Mouse (Mus musculus): ENCODE measurements around the gene Copa. TPM values are rescaled to one million over a fixed set of nuclear protein-coding genes. Genes with fewer than 3 reads are reported as not detected.

Copa gene
- total RNA-seq (2021) = 100 to 1,000 TPM; 106 to 108 TPM
- long read RNA-seq, experiment 1, full-length matches to known transcripts = 48 of 60 reads
- long read RNA-seq, experiment 1, partial matches to known transcripts = 10 of 60 reads
- long read RNA-seq, experiment 1, other reads (novel, unspliced or antisense) = 2 of 60 reads
- long read RNA-seq, experiment 2, full-length matches to known transcripts = 23 of 30 reads
- long read RNA-seq, experiment 2, partial matches to known transcripts = 4 of 30 reads
- long read RNA-seq, experiment 2, other reads (novel, unspliced or antisense) = 3 of 30 reads

GRCm38 (mm10) chr1:172082101-172082898 lies at the start of gene Copa, which contains the start of gene Ncstn:
Gene Copa (plus strand): TSS chr1:172082529.
Gene Ncstn (minus strand): TSS chr1:172082795.
- DNase-seq = peak; percentile 95 to 96

GRCm38 (mm10) chr1:172046410-172046809 lies 35.9 kb upstream of the Copa start:
- no peak for DNase-seq

- DNase-seq = peak; percentile 51 to 80
Measured at GRCm38 (mm10) chr1:172046938-172047337, 35.4 kb upstream of the Copa start.

GRCm38 (mm10) chr1:172048241-172048734 lies 34.0 kb upstream of the Copa start:
- DNase-seq = no peak

GRCm38 (mm10) chr1:172049131-172049782 lies 33.1 kb upstream of the Copa start:
- DNase-seq = peak in 1 of 2 experiments; percentile 27

GRCm38 (mm10) chr1:172052766-172053279 lies 29.5 kb upstream of the Copa start:
- DNase-seq = no peak

- DNase-seq = no peak
Measured at GRCm38 (mm10) chr1:172053541-172054440, 28.5 kb upstream of the Copa start.

- no peak for DNase-seq
Measured at GRCm38 (mm10) chr1:172056251-172056650, 26.1 kb upstream of the Copa start.

GRCm38 (mm10) chr1:172057491-172057921 lies 24.8 kb upstream of the Copa start, which contains the start of gene Nhlh1:
Gene Nhlh1 (minus strand): TSS chr1:172057573.
- no peak for DNase-seq

GRCm38 (mm10) chr1:172058321-172058720 lies 24.0 kb upstream of the Copa start:
- DNase-seq = no peak

GRCm38 (mm10) chr1:172058874-172059273 lies 23.5 kb upstream of the Copa start:
- DNase-seq = no peak

GRCm38 (mm10) chr1:172060659-172061058 lies 21.7 kb upstream of the Copa start:
- no peak for DNase-seq

- DNase-seq = no peak
Measured at GRCm38 (mm10) chr1:172061217-172061616, 21.1 kb upstream of the Copa start.

GRCm38 (mm10) chr1:172062101-172062500 lies 20.2 kb upstream of the Copa start:
- no peak for DNase-seq

GRCm38 (mm10) chr1:172063291-172064023 lies 18.9 kb upstream of the Copa start:
- no peak for DNase-seq

- DNase-seq = peak in 1 of 2 experiments; percentile 20
Measured at GRCm38 (mm10) chr1:172064613-172065141, 17.7 kb upstream of the Copa start.

GRCm38 (mm10) chr1:172070227-172070626 lies 12.1 kb upstream of the Copa start:
- no peak for DNase-seq

GRCm38 (mm10) chr1:172071556-172071955 lies 10.8 kb upstream of the Copa start:
- no peak for DNase-seq

- DNase-seq = no peak
Measured at GRCm38 (mm10) chr1:172072604-172073003, 9.7 kb upstream of the Copa start.

GRCm38 (mm10) chr1:172077981-172078380 lies 4.3 kb upstream of the Copa start:
- peak in 1 of 2 experiments; percentile 8 for DNase-seq

Measured in heart, adult 18-20 months (tissue).